Mouse (Mus musculus): ENCODE measurements around the gene Psmd9. TPM values are rescaled to one million over a fixed set of nuclear protein-coding genes. Genes with fewer than 3 reads are reported as not detected.
"Not testable (repeated sequence)": the region's sequence is repeated elsewhere in the genome, so short reads cannot be mapped to it uniquely, and the experiment has no call there.

The Psmd9 gene
- total RNA-seq, 2 experiments from 2014 or later: 29.2 to 29.7 TPM

DNA sequence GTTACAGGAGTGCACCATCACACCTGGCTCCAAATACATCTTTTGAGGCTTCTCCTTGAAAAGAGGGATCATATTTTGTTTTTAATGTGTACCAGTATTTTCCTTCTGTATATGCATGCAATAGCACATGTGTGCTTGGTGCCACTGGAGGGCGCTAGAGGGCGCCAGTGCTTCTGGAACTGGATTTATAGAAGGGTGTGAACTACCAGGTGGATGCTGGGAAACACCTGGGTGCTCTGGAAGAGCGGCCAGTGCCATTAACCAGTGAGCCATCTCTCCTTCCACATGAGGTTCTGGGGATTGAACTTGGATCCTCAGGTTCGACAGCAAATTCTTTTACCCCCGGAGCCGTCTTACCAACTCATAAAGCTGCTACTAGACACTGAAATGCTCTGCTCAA lies 54.6 kb downstream of the Psmd9 start:
- DNase-seq (ENCODE audit: low spot score in 2 of 2); intact Hi-C loops (cut with DNase I): not testable (repeated sequence)

DNA sequence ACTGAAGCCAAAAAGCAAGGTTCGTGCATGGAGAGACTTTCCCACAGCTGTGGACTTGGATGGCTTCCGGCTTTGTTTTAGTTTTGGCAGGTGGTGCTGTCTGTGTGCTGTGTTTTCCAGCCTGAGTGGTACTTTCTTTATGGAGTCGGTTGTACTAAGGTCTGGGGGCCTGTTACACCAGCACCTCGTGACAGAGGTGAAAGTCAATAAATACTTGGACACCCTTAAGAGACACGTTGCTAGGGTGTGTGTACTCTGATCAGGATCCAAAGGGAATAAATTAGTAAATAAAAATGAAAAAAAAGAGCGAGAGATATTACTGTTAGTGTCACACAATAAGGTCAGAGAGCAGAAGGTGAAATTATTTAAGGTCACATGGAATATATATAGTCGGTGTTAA lies 57.6 kb downstream of the Psmd9 start:
- intact Hi-C loops (cut with DNase I): no loop called here
- no peak for DNase-seq (ENCODE audit: low spot score in 2 of 2)

DNA sequence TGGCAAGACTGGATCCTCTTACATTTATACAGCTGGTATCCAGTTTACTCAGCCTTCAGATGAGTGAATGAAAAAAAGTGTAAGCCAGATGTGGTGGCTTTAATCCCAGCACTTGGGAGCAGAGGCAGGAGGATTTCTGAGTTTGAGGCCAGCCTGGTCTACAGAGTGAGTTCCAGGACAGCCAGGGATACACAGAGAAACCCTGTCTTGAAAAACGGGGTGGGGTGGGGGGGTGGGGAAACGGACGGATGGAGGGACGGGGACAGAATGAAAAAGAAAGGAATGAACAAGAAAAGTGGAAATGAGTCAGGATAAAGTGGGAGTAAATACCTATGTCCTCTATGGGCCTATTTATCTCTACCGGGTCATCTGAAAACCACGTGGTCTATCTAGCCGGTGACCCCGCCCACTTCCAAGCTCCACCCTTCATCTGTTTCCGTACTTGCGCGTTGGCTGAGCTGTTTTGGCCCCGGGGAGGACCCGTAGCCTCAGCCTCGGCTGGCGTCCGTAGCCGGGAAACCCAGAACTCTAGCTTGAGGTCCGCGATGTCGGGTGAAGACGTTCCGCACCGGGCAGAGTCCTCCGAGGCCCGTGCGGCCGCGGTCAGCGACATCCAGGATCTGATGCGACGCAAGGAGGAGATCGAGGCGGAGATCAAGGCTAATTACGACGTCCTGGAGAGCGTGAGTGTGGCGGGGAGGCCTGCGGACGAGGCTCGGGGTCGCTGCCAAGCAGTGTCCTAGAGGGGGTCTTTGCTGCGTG lies 58.7 kb downstream of the Psmd9 start:
- peak; percentile 97 for DNase-seq (ENCODE audit: low spot score in 2 of 2)
- intact Hi-C loops (cut with DNase I): no loop called here

DNA sequence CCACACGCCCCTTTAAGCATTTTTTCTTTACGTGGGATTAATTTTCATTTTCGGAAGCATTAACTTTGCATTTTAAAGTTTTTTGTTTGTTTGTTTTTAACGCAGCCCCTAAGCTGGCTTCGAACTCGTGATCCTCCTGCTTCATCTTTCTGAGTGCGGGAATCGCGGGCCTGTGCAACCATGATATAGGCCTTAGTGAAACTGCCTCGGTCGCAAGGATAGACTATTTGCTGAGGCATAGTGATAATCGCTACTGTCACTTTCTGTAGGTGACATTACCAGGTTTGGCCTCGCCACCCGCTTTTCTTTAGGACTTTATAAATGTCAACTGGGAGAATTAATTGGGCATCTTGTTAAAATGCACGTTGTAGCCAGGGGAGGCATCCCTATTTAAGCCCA lies 59.3 kb downstream of the Psmd9 start:
- DNase-seq (ENCODE audit: low spot score in 2 of 2): no peak
- intact Hi-C loops (cut with DNase I): no loop called here

DNA sequence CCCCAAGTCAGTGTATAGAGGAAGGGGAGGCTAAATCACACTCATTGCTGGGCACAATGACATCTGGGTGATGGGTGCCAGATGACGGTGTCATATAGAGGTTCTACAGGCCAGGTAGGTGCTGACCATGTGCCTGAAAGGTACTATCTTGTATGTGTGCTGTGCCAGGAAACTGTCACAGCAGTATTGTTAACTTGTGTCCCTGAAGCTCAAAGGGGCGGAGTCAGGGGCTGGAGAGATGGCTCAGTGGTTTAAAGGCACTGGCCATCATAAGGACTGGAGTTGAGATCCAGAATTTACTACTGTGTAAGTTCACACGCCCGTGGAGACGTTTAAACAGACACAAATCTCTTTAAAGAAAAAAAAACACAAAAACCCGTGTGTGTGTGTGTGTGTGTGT lies 60.1 kb downstream of the Psmd9 start:
- DNase-seq (ENCODE audit: low spot score in 2 of 2): no peak
- intact Hi-C loops (cut with DNase I): no loop called here

DNA sequence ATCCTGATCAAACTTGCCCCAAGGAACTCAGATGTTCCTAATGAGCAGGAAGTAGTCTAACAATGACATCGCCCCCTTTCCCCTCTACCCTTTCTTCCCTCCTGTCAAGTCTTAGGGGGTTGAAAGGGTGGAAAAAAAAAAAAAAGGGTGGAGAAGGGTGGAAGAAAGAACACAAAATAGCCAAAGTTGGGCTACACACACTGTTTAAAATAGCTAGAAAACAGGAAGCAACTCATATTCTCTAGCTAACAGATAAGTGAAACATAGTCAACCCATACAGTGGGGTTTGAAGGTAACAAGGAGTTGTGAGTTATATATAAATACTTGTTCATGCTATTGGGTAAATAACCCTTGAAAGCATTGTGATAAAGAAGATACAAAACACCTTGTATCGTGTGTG lies 63.0 kb downstream of the Psmd9 start:
- no peak for DNase-seq (ENCODE audit: low spot score in 2 of 2)
- intact Hi-C loops (cut with DNase I): no loop called here

DNA sequence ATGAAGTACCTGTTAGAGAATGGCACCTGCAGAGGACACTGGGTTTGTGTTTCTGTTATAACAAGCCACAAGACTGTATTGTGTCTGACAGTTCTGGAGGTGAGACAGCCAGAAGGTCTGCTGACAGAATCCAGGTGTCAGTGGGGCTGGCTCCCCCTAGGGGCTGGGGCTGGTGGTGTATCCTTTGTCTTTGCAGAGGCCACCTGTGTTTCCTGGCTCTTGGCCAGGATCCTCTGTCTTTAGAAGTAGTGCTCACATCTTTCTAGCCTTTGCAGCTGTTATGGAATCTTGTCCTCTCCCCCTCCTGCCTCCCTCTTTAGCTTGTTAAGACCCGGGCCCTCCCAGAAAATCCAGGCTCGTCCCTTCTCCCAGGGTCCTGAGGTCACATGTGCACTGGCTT lies 66.5 kb downstream of the Psmd9 start:
- DNase-seq (ENCODE audit: low spot score in 2 of 2): peak in 1 of 2 experiments; percentile 74
- intact Hi-C loops (cut with DNase I): no loop called here

DNA sequence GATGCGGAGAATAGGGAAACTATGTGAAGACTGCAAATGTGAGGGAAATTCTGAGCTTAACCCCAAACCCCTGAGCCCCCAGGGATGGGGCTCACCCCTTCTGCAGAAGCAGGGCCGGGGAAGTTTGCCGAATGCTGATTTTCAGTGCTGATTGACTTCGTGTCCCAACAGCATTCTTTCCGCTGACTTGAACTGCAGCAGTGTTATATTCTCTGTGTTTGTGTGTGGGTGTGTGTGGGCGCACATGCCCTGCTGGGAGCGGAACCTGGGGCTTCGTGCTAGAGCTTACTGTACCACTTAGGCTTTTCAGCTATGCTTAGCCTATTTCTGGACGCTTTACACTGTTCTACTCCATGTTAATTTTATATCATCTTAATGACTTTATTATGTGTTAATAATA lies 67.2 kb downstream of the Psmd9 start:
- peak; percentile 44 to 59 for DNase-seq (ENCODE audit: low spot score in 2 of 2)
- intact Hi-C loops (cut with DNase I): no loop called here

DNA sequence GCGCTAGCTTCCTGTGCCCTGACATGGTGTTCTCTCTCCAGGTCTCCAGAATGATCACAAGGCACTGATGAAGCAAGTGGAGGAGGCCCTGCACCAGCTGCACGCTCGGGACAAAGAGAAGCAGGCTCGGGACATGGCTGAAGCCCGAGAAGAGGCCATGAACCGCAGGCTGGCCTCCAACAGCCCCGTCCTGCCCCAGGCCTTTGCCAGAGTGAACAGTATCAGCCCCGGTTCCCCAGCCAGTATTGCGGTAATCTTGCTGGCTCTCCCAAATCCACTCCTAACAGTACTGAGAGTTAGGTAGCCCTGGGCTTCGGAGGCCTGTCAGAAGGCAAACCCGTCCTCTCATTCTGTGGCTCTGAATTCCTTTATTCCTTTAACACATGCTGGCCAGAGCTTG lies 70.3 kb downstream of the Psmd9 start:
- DNase-seq (ENCODE audit: low spot score in 2 of 2): no peak
- intact Hi-C loops (cut with DNase I): no loop called here

DNA sequence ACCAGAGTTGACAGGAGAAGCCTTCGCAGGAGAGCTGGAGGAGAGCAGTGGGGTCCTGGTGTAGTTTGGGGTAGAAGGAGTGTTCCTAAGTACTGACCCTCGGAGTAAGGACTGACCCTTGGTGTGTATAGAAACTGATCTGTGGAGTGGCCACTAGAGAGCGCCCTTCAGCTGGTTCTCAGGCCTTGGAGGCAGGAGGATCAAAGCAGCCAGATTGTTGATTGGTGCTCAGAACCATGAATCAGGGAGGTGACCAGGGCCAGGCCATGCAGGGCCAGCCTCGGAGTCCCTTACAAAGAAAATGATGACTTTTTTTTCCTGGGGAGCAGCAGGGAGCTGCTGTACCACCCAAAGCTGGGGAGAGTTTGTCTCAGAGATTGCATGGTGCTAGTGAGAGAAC lies 76.3 kb downstream of the Psmd9 start:
- intact Hi-C loops (cut with DNase I): loop anchor here (10.0 kb wide), 1 partner anchor 249 kb away; no protein-coding TSS in a partner anchor
- DNase-seq (ENCODE audit: low spot score in 2 of 2): peak; percentile 41 to 51

DNA sequence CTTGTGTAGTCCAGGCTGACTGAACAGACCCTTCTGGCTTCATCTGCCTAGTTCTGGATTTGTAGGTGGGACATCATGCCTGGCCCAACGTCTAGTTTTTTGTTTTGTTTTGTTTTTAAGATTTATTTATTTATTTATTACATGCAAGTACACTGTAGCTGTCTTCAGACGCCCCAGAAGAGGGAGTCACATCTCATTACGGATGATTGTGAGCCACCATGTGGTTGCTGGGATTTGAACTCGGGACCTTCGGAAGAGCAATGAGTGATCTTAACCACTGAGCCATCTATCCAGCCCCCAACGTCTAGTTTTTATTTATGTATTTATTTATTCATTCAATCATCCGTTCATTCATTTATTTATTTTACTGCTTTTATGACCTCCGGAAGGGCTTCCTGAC lies 82.2 kb downstream of the Psmd9 start:
- intact Hi-C loops (cut with DNase I): loop anchor here (5.0 to 10.0 kb wide), 3 partner anchors 93 to 186 kb away; partner anchors contain the start of gene Bcl7a
- no peak for DNase-seq (ENCODE audit: low spot score in 2 of 2)

DNA sequence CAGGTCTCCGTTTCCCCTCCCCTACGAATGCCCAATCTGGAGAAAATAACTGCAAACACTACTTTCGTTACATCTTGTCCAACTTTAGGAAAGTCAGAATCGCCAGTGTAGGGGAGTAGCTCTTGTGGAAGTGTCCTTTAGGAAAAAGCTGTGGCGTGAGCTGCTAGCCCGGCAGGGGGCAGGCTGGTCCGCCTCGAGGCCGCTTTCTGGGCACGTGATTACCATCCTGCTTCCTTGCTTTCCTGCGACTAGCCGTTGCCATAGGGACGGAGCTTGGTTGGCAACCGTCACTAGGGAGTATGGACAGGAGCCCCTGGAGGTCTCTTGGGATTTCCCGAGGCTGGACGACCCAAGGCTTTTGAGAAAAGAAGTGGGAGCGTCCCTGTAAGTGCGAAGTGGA lies 82.6 kb downstream of the Psmd9 start, which contains the start of gene Wdr66:
Gene Wdr66, plus strand, starts transcription at position 269 of the 400 bp plus-strand sequence.
- peak; percentile 94 to 96 for DNase-seq (ENCODE audit: low spot score in 2 of 2)
- intact Hi-C loops (cut with DNase I): loop anchor here (5.0 to 10.0 kb wide), 3 partner anchors 93 to 185 kb away; partner anchors contain the start of gene Bcl7a

DNA sequence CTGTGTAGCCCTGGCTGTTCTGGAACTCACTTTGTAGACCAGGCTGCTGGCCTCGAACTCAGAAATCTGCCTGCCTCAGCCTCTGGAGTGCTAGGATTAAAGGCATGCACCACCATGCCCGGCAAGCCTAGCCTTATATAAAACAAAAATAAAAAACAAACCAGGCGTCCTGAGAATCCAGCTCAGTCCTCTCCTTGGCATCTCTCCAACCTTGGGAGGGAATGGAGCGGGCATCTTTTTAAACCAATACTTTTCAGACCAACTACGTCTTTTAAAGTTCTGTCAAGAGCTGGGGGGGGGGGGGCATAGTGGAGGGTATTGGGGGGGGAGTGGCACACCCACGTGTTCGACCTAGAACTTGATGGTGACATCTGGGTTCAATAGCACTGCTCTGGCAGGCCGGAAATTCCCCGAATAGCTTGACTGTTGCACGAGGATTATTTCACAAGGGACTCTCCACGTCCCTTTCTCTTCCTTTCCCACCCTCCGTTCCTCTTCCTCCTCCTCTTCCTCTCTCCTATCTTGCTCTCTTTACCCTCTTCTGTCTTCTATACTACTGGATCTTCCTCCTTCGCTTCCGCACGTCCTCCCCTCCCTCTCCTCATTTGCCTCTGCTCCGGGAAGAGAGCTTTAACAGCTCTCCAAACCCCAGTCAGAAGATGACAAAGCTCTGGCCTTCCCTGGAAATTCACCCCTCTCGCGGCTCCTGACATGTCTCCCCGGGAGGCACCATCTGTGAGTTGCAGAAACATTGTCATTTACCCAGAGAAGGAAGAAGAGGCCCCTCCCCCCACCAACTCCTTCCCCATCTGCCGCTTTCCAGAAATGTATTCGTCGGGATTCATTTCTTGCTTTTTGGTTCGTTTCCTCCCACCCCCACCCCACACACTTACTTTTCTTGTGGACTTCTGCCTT lies 87.9 kb downstream of the Psmd9 start:
- intact Hi-C loops (cut with DNase I): loop anchor here (10.0 kb wide), 1 partner anchor 88 kb away; the partner anchor contains the start of gene Bcl7a
- peak; percentile 83 to 87 for DNase-seq (ENCODE audit: low spot score in 2 of 2)

DNA sequence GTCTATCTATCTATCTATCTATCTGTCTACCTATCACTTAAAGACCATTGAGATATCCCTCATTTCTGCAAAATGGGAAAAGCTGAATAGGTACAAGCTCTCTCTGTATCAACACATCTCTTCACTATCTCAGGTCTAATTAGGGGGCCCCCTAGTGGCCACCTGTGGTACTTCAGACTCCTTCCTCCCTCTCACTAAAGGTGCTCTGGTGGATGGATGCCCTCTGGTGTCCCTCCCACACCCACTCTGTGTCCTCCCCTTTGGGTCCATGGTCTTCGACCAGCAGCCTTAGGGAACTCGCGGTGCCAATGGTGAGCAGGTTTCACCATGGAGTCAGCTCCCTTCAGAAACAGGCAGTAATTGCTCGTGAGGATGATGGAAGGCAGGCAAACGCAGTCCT lies 89.8 kb downstream of the Psmd9 start:
- peak in 1 of 2 experiments; percentile 48 for DNase-seq (ENCODE audit: low spot score in 2 of 2)
- intact Hi-C loops (cut with DNase I): loop anchor here (10.0 kb wide), 1 partner anchor 86 kb away; the partner anchor contains the start of gene Bcl7a

DNA sequence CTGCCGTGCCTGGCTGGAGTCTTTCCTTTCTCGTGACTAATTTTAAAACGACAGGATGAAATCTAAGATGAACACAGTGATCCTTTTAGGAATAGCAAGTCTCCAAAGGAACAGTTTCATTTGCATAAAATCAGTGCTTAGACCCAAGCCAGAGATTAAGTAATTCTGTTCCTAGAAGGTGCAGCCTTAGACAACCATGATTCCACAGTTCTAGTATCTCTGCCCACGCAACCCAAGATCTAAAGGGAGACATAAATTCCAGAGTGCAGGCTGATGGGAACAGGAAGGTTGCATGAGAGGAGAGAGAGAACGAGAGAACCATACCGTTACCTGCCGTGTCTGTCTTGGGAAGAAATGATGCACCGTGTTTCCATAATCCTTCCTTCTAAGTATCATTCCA lies 91.5 kb downstream of the Psmd9 start:
- DNase-seq (ENCODE audit: low spot score in 2 of 2): peak in 1 of 2 experiments; percentile 56
- intact Hi-C loops (cut with DNase I): no loop called here

DNA sequence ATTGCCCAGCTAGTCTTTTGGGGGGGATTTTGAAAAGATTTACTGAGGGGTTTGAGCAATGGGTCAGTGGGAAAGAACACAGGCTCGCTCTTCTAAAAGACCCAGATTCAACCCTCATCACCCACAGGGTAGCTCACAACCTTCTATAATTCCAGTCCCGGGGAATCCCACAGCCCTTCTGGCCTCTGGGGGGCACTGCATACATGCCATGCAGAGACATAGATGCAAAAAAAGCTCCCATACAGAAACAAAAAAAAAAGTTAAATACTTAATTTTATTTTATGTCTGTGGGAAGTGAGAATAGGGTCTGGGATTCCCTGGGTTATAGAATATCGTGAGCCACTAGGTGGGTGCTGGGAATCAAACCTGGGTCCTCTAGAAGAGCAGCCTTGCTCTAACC lies 97.7 kb downstream of the Psmd9 start:
- intact Hi-C loops (cut with DNase I): no loop called here
- no peak for DNase-seq (ENCODE audit: low spot score in 2 of 2)

DNA sequence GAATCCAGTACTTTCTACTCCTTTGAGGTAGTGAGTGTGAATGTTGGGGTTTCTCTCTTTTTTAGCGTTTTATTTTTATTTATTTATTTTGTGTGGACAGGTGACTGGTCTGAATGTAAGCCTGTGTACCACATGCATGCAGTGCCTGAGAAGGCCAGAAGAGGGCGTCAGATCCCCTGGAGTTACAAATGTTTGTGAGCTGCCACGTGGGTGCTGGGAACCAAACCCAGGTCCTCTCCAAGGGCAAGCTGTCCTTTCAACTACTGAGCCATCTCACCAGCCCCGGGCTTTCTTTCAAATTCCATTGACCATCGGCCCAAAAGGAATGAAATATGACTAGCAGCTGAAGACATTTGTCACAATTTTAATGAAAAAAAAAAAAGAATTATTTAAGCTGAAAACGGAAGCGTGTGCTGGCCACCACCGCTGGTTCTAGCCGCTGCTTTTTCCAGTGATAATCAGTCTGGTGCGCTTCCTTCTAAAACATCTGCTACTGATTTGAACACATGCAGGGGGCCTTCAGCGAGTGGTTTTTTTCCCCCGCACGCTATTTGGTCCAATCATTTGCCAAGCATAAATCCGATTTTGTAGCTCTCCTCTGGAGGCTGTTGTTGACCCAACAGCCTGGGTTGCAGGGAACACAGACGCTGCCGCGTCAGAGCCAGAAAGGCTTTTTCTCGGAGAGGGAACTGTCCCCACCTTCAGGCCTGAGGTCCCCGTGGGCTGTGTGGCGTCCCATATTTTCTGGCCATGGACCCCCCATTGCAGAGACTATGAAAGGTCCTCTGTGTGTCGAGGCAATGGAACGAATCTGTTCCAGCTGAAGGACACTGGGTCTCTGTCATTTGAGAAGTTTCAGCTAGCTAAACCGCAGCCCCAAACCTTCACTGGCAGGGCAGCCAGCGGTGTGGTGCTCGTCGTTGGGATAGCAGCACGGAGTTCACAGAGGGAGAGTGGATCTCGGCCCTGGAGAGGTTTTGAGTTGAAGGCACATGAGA lies 99.6 kb downstream of the Psmd9 start:
- intact Hi-C loops (cut with DNase I): no loop called here
- DNase-seq (ENCODE audit: low spot score in 2 of 2): no peak

DNA sequence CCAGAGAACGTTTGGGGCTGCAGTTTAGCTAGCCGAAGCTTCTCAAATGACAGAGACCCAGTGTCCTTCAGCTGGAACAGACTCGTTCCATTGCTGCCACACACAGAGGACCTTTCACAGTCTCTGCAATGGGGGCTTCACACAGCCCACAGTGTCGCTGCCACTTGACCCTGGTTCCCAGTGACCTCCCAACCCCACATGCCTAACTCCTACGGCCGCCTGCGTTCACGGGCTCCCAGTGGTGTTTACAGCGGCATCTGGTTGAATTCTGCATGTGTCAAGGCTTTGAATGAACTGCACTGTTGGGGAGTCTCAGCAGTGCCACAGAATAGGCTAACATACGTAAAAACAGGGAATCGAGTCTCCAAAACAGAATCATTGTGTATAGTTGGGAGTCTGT lies 101.7 kb downstream of the Psmd9 start:
- intact Hi-C loops (cut with DNase I): no loop called here
- no peak for DNase-seq (ENCODE audit: low spot score in 2 of 2)

DNA sequence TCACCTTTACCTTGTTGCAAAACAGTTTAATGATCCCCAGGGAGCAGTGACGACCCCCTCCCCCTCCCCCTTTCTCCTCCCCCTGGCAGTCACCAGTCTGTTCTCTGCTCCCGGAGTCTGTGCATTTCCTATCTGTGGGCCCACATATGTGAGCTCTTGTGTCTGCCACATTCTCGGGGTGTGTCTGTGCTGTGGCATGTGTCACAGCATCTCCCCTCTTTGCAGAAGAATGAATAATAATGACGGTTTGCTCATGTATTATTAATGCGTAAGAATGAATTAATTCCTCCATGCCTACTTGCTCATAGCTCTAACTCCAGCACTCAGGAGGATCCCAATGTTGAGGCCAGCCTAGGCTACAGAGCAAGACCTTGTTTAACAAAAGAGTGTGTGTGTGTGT lies 103.7 kb downstream of the Psmd9 start:
- DNase-seq (ENCODE audit: low spot score in 2 of 2): no peak
- intact Hi-C loops (cut with DNase I): no loop called here
